Mouse (Mus musculus) lung, embryonic 14.5 days (tissue): ENCODE data around the gene Vps26c. TPM values are rescaled to one million over a fixed set of nuclear protein-coding genes. Genes with fewer than 3 reads are reported as not detected.

Experiments
- ATAC-seq: fragments of 200-750 bp; cut with Nextera tagmentation; 2 replicates; pipeline ENCODE4 v1.8.0; 2017; ENCODE audit warnings: mild to moderate bottlenecking, moderate TSS enrichment, moderate library complexity; ENCODE audit not compliant: insufficient read depth
- DNase-seq: peaks from one replicate; pipeline ENCODE4 v3.0.0-alpha.2; 2015
- H3K27ac ChIP-seq: fragments of 300-500 bp; sonication (generic); 2 replicates; pipeline ENCODE4 v1.5.1; 2014; ENCODE audit warnings: low read depth, mild to moderate bottlenecking, moderate library complexity
- H3K27me3 ChIP-seq: fragments of 300-500 bp; sonication (generic); 2 replicates; pipeline ENCODE4 v1.6.1; 2014; ENCODE audit warnings: low read length, control low read depth; ENCODE audit not compliant: insufficient read depth
- H3K36me3 ChIP-seq: fragments of 300-500 bp; sonication (generic); 2 replicates; pipeline ENCODE4 v1.6.1; 2014; ENCODE audit warnings: control low read depth; ENCODE audit not compliant: insufficient read depth
- H3K4me1 ChIP-seq: fragments of 300-500 bp; sonication (generic); 2 replicates; pipeline ENCODE4 v1.6.1; 2014; ENCODE audit warnings: antibody characterized with exemption, control low read depth; ENCODE audit not compliant: insufficient read depth
- H3K4me2 ChIP-seq: fragments of 300-500 bp; sonication (generic); 2 replicates; pipeline ENCODE4 v1.6.1; 2014; ENCODE audit warnings: mild to moderate bottlenecking
- H3K4me3 ChIP-seq: fragments of 300-500 bp; sonication (generic); 2 replicates; pipeline ENCODE4 v1.5.1; 2014; ENCODE audit warnings: low read depth, low read length
- H3K9ac ChIP-seq: fragments of 300-500 bp; sonication (generic); 2 replicates; pipeline ENCODE4 v1.6.1; 2014
- H3K9me3 ChIP-seq: fragments of 300-500 bp; sonication (generic); 2 replicates; pipeline ENCODE4 v1.6.1; 2016; ENCODE audit warnings: low read depth, low read length, control low read depth
- CTCF ChIP-seq: IDR thresholded peaks from 2 replicates; pipeline ENCODE4 v1.5.1; 2016; ENCODE audit warnings: antibody characterized with exemption, low read depth
- WGBS: fragments of 180-500 bp; shearing (Covaris S2); extraction: QIAGEN DNeasy Blood & Tissue Kit; methylation state at CpG from one replicate; pipeline ENCODE4 v1.1.7; 2014; 5-methylcytosine and 5-hydroxymethylcytosine counted together
- polyA plus RNA-seq: library from polyadenylated mRNA; unstranded; fragments of >200 nt; fragmentation: Nextera tagmentation; extraction: Ambion mirVana; gene quantifications from 2 replicates; pipeline ENCODE4 v1.2.1, GENCODE M21; 2014

Vps26c gene
- polyA plus RNA-seq, 1 experiment from 2014 or later, result 54.9 TPM

DNA sequence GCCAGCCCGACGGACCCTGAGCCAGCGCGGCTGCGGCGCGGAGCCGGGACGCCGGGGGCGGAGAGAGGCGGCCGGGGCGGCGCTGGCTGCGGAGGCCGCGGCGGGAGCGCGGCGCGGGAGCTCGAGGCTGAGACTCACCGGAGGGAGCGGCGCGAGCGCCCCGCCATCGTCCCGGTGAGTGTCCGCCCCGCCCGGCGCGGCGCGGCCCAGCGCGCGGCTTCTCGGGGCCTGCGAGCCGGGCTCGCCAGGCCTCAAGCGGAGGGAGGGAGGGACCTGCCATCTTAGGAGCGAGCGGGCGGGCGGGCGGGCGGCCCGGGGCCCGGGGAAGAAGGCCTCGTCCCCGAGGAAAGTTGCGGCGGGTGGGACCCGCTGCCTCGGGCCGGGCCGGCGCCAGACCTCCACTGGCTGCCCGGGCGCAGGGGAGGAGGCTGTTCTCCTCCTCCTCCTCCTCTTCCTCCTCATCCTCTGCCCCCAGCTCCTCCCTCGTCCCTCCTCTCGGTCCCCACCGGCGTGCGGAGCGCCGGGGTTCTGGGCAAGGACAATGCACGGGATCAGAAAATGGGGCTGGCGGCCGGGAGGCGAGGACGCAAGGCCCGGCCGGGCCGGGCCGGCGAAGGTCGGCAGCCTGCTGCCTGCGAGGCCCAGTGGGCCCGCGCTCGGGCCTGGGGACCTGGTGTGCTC, 43.9 kb upstream of the Vps26c start:
- peaks cover 16% of the 10 kb centered on the region for H3K4me1 ChIP-seq
- H3K27me3 ChIP-seq, result no peaks in the 10 kb centered on the region
- peak overlapping the region; percentile 90 for H3K4me2 ChIP-seq
- TF ChIP-seq CTCF, result no peak
- peak overlapping the region; percentile 98 for H3K4me3 ChIP-seq
- peak overlapping the region; percentile 100 for H3K27ac ChIP-seq
- peak; percentile 14 for ATAC-seq
- under 1% methylated on average over 57 of the region's 88 CpGs for WGBS
- peak; percentile 63 for DNase-seq
- no peaks in the 10 kb centered on the region for H3K36me3 ChIP-seq
- H3K9ac ChIP-seq, result peak overlapping the region; percentile 100
- H3K9me3 ChIP-seq, result no peaks in the 10 kb centered on the region

DNA sequence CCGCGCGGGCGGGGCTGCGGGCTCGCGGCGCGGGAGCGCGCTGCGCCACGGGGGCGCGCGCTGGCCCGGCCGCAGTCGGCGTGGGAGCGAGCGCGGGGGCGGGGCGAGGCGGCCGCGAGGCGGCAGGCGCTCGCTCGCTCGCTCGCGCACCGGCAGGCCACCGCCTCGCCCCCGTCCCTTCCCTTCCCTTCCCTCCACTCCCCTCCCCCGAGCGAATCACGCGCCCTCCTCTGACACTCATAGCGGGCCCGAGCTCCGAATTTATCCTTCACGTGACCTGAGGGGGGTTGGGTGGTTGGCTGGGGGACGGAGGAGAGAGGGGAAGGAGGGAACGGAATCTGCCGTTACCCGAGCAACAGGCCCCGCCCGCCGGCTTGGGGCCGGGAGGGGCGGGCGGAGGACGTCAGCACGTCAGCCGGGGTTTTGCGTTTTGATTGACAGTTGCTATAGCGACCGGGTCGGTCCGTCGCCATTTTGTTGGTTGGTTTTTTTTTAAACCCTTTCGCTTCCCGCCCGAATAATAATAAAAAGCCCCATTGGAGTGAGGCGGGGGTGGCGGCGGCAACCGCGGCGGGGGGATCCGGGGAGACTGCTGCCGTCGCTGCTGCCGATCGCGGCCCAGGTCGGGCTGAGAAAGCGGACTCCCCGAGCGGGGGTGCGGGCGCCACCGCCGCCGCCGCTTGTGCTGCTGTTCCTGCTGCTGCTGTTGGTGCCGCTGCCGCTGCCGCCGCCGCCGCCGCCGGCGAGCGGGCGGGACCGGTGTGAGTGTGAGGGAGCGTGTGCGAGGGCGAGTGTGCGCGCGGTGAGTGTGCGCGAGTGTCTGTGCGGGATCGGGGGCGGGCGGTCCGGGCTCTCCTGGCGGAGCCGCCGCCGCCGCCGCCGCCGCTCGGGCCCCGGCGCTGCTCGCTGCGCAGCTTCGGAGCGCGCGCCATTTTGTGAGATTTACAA, 42.9 kb upstream of the Vps26c start, which contains the start of gene Dyrk1a:
Gene Dyrk1a, plus strand, starts transcription at position 782 of the 948 bp plus-strand sequence.
- ATAC-seq (peak; percentile 92), DNase-seq (peak; percentile 100)
- Histone ChIP-seq H3K4me1 (peaks cover 16% of the 10 kb centered on the region), H3K36me3 (no peaks in the 10 kb centered on the region), H3K9me3 (no peaks in the 10 kb centered on the region), H3K4me2 (peak within 1 kb of the TSS; percentile 90), H3K4me3 (peak within 1 kb of the TSS; percentile 98), H3K27ac (peak within 1 kb of the TSS; percentile 100), H3K27me3 (no peaks in the 10 kb centered on the region), H3K9ac (peak within 1 kb of the TSS; percentile 100)
- WGBS, result under 1% methylated on average over 96 of the region's 133 CpGs
- TF ChIP-seq CTCF, result no peak

- WGBS, result 2% methylated on average over 43 of the region's 53 CpGs
- Histone ChIP-seq H3K4me1 (peaks cover 16% of the 10 kb centered on the region), H3K4me2 (peak overlapping the region; percentile 69), H3K27ac (peak overlapping the region; percentile 100), H3K36me3 (no peaks in the 10 kb centered on the region), H3K9me3 (no peaks in the 10 kb centered on the region), H3K27me3 (no peaks in the 10 kb centered on the region), H3K4me3 (peak overlapping the region; percentile 98), H3K9ac (peak overlapping the region; percentile 71)
- peak; percentile 32 for DNase-seq
- peak; percentile 84 for ATAC-seq
- no peak for TF ChIP-seq CTCF
Observed at GRCm38 (mm10) chr16:94568335-94569228, 42.0 kb upstream of the Vps26c start.

DNA sequence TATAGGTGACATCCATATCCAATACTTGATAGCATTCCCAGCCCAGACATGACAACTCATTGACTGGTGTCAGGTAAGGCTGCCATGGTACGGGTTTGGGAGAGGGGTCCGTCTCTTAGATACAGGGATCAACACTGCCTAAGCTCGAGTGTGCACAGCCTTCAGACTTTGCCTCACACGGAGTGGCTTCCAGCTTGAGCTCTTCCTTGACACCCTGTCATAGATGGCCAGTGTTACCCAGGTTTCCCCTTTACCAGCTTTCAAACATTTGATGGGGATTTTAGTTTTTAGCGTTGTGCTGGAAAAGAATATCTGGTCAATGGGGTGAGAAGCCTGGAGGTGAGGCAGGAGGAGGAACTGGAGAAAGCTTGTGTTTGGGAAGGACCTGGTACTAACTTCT, 41.1 kb upstream of the Vps26c start:
- H3K9ac ChIP-seq, result no peak overlapping the region
- 35% methylated on average over 5 of the region's 5 CpGs for WGBS
- DNase-seq (peak; percentile 59), ATAC-seq (no peak)
- H3K4me1 ChIP-seq, result peaks cover 16% of the 10 kb centered on the region
- no peaks in the 10 kb centered on the region for H3K36me3 ChIP-seq
- H3K4me3 ChIP-seq, result peak overlapping the region; percentile 98
- H3K27me3 ChIP-seq, result no peaks in the 10 kb centered on the region
- no peak overlapping the region for H3K27ac ChIP-seq
- peak overlapping the region; percentile 69 for H3K4me2 ChIP-seq
- H3K9me3 ChIP-seq, result no peaks in the 10 kb centered on the region
- TF ChIP-seq CTCF, result no peak

DNA sequence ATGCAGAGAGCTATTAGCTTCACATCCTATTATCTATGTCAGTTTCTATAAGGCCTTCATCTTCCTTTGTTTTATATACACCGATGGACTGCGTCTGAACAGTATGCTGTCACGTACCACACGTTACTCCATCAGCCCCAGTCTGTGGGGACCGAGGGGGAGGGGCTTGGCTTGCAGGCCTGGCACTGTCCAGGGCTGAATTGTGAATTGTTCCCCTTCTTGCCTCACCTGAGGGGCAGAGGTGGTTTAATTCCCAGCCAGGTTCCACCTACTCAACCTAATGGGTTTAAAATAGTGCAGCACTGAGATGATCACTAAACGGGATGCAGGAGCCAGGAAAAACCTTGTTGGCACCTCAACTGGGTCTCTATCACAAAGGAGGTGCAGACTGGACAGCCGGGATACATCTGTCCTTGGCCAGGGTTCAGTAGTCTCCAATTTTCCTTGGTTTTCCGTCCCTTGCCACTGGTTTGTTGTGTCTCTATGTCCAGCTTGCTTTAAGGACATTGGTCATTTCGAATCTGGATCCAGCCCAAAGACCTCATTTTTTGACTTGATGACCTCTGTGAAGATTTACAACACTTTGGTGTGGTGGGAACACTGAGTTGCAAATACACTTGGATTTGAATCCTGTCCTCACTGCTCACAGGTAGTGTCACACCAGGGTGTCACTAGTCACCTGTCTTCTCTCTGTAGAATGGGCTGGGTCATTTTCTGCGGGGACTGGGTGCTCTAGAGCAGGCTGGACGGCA, 40.4 kb upstream of the Vps26c start:
- Histone ChIP-seq H3K9ac (no peak overlapping the region), H3K4me2 (no peak overlapping the region), H3K27ac (no peak overlapping the region), H3K36me3 (no peaks in the 10 kb centered on the region), H3K4me3 (no peak overlapping the region), H3K4me1 (peaks cover 12% of the 10 kb centered on the region), H3K27me3 (no peaks in the 10 kb centered on the region), H3K9me3 (no peaks in the 10 kb centered on the region)
- DNase-seq, result no peak
- no peak for ATAC-seq
- WGBS, result 76% methylated on average over 11 of the region's 11 CpGs
- no peak for TF ChIP-seq CTCF

DNA sequence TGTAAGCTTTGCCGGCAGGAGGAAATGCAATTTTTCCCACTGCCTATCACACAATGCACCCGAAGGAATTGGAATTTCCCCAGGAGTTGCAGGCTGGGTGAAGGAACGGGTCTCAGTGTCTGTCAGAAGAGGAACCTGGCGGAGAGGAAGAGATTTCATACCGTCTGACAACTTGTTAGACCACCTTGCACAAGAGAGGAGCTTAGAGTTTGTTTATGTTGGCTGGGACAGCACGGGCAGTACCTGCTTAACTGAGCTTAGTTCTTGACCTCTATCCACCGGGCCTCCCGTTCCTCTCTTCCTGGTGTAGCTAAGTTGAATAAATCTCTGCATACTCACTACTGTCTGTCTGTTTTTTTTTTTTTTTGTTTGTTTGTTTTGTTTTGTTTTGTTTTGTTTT, 39.5 kb upstream of the Vps26c start:
- 21% methylated on average over 8 of the region's 8 CpGs for WGBS
- no peak overlapping the region for H3K4me2 ChIP-seq
- no peak overlapping the region for H3K27ac ChIP-seq
- no peak for TF ChIP-seq CTCF
- H3K9ac ChIP-seq, result no peak overlapping the region
- no peak for ATAC-seq
- H3K4me1 ChIP-seq, result peaks cover 7% of the 10 kb centered on the region; the same call in 1 of the 2 replicates
- H3K27me3 ChIP-seq, result no peaks in the 10 kb centered on the region
- no peaks in the 10 kb centered on the region for H3K9me3 ChIP-seq
- peak; percentile 28 for DNase-seq
- no peaks in the 10 kb centered on the region for H3K36me3 ChIP-seq
- no peak overlapping the region for H3K4me3 ChIP-seq
